Mouse (Mus musculus): ENCODE measurements around the gene 1500009L16Rik.

Gene 1500009L16Rik

DNA sequence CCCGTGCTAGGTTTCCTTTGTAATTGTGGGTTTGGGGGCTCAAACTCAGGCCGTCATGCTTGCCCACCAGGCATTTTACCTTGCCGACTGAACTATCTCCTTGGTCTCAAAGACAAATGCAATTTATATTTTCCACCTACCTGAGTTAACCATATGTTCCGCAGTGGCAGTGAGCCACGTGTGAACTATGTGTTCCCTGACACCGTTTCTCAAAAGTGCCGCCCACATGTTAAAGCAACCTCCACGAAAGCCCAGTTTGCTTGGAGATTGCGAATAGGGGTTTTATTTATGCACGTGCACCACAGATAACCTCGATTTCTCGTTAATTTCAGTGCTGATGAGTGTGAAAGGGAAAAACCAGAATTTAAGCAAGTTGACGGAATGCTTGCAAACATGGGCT is 36.1 kb downstream of the 1500009L16Rik start:
- in situ Hi-C loops (cut with MboI; ENCODE audit: low sequenced_read_pairs): no loop called here

- in situ Hi-C loops (cut with MboI; ENCODE audit: low sequenced_read_pairs): no loop called here
These were observed 37.9 kb downstream of the 1500009L16Rik start for GRCm38 (mm10) chr10:83760535-83760934.

DNA sequence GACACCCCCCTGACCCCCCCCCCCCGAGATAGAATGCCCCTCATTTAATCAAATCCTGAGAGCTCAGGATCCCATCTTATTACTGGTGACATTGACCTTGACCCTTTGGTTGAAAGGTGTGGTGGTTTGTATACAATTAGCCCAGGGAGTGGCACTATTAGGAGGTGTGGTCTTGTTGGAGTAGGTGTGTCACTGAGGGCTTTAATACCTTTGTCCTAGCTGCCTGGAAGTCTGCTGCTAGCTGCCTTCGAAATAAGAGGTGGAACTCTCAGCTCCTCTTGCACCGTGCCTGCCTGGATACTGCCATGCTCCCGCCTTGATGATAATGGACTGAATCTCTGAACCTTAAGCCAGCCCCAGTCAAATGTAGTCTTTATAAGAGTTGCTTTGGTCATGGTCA is 41.2 kb downstream of the 1500009L16Rik start:
- in situ Hi-C loops (cut with MboI; ENCODE audit: low sequenced_read_pairs): no loop called here

DNA sequence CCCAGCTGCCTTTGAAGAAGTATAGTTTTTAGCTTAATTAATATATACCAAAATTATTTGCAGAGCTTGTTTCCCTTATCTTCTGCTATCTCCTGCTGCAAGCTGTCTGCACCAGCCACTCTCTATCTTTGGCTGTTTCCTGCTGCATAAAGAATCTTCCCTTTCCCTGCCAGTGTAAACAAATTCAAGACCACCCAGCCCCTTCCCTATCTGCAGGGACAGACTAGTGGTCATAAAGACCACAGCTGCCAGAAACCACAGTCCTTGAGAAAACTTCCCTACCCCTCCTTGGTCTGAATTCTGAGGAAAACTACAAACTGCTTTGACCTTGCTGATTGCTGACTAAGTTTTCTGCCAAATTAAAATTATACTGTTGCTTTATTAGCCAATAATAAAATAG is 44.2 kb downstream of the 1500009L16Rik start:
- in situ Hi-C loops (cut with MboI; ENCODE audit: low sequenced_read_pairs): no loop called here

GRCm38 (mm10) chr10:83776272-83776878 is 53.7 kb downstream of the 1500009L16Rik start:
- in situ Hi-C loops (cut with MboI; ENCODE audit: low sequenced_read_pairs): no loop called here

DNA sequence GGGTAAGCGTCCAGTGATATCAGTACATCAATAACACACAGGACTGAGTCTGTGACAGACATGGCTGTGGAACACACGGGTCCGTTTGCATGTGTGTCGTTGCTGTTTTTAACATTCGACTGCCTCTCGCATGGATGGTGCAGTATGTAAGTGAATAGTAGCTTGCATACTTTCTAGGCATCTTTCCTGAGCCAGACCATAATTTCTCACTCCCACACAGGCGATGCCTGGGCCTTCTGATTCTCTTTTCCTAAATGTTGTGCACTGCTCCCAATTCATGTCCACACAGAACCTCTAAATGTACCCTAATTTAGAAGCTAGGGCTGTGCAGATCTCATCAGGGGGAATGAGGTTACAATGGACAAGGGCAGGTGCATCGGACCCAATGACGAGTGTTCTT is 54.6 kb downstream of the 1500009L16Rik start:
- in situ Hi-C loops (cut with MboI; ENCODE audit: low sequenced_read_pairs): no loop called here

- in situ Hi-C loops (cut with MboI; ENCODE audit: low sequenced_read_pairs): no loop called here
These were observed 59.2 kb downstream of the 1500009L16Rik start for GRCm38 (mm10) chr10:83781854-83782253.

- in situ Hi-C loops (cut with MboI; ENCODE audit: low sequenced_read_pairs): no loop called here
These were observed 59.9 kb downstream of the 1500009L16Rik start for GRCm38 (mm10) chr10:83782371-83783120.

DNA sequence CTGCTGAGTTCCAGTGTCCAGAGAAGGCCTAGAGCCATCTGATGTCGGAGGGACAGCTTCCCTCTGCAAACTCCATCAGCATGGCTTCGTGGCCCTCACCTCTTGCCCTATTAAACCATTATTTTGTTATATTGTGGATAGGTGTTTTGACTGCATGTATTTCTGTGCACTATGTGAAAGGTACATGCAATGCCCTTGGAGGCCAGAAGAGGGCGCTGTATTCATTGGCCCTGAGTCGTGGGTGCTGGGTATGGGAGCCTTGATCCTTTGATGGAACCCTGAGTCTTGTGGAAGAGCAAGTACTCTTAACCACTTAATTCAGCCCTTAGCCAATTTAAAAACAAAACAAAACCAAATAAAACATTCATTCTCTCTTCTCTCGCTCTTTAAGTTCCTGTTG is 62.3 kb downstream of the 1500009L16Rik start:
- in situ Hi-C loops (cut with MboI; ENCODE audit: low sequenced_read_pairs): no loop called here

GRCm38 (mm10) chr10:83785627-83786392 is 63.1 kb downstream of the 1500009L16Rik start:
- in situ Hi-C loops (cut with MboI; ENCODE audit: low sequenced_read_pairs): no loop called here

GRCm38 (mm10) chr10:83795088-83795487 is 72.4 kb downstream of the 1500009L16Rik start:
- in situ Hi-C loops (cut with MboI; ENCODE audit: low sequenced_read_pairs): no loop called here

GRCm38 (mm10) chr10:83795500-83795899 is 72.8 kb downstream of the 1500009L16Rik start:
- in situ Hi-C loops (cut with MboI; ENCODE audit: low sequenced_read_pairs): no loop called here

GRCm38 (mm10) chr10:83804021-83804420 is 81.4 kb downstream of the 1500009L16Rik start:
- in situ Hi-C loops (cut with MboI; ENCODE audit: low sequenced_read_pairs): no loop called here

GRCm38 (mm10) chr10:83805201-83805718 is 82.6 kb downstream of the 1500009L16Rik start:
- in situ Hi-C loops (cut with MboI; ENCODE audit: low sequenced_read_pairs): no loop called here

GRCm38 (mm10) chr10:83807251-83807650 is 84.6 kb downstream of the 1500009L16Rik start:
- in situ Hi-C loops (cut with MboI; ENCODE audit: low sequenced_read_pairs): no loop called here

Data from CH12F3 (cell line).